Mouse (Mus musculus) intestine, embryonic 14.5 days (tissue): Measurements from ENCODE around the gene Smpd2. TPM values are rescaled to one million over a fixed set of nuclear protein-coding genes. Genes with fewer than 3 reads are reported as not detected.
A peak's percentile ranks its signal among the peaks of the same experiment; 100 is the strongest.

Experiments
- ATAC-seq: fragments of 200-750 bp; cut with Nextera tagmentation; replicated peaks from 2 replicates; pipeline ENCODE4 v1.8.0; 2017; ENCODE audit warnings: low read depth, moderate number of reproducible peaks, moderate TSS enrichment, moderate library complexity; ENCODE audit not compliant: low FRiP score, low TSS enrichment
- DNase-seq: peaks from one replicate; pipeline ENCODE4 v3.0.0-alpha.2; 2018; ENCODE audit warnings: low spot score
- H3K27ac ChIP-seq: fragments of 300-500 bp; sonication (generic); 2 replicates; pipeline ENCODE4 v1.5.1; 2014; ENCODE audit warnings: low read depth, mild to moderate bottlenecking, control low read depth
- H3K27me3 ChIP-seq: fragments of 300-500 bp; sonication (generic); replicated peaks from 2 replicates; pipeline ENCODE4 v1.6.1; 2014; ENCODE audit warnings: low read length, control low read depth; ENCODE audit not compliant: control insufficient read depth, insufficient read depth
- H3K36me3 ChIP-seq: fragments of 300-500 bp; sonication (generic); 2 replicates; pipeline ENCODE4 v1.6.1; 2014; ENCODE audit warnings: low read length, control low read depth; ENCODE audit not compliant: control insufficient read depth, insufficient read depth
- H3K4me1 ChIP-seq: fragments of 300-500 bp; sonication (generic); replicated peaks from 2 replicates; pipeline ENCODE4 v1.6.1; 2014; ENCODE audit warnings: low read length, control low read depth, mixed read lengths; ENCODE audit not compliant: control insufficient read depth, insufficient read depth
- H3K4me2 ChIP-seq: fragments of 300-500 bp; sonication (generic); 2 replicates; pipeline ENCODE4 v1.6.1; 2014; ENCODE audit warnings: low read length
- H3K4me3 ChIP-seq: fragments of 300-500 bp; sonication (generic); 2 replicates; pipeline ENCODE4 v1.5.1; 2014; ENCODE audit warnings: low read depth, low read length, control low read depth, mixed read lengths
- H3K9ac ChIP-seq: fragments of 300-500 bp; sonication (generic); 2 replicates; pipeline ENCODE4 v1.6.1; 2014; ENCODE audit warnings: mild to moderate bottlenecking, low read length
- H3K9me3 ChIP-seq: fragments of 300-500 bp; sonication (generic); 2 replicates; pipeline ENCODE4 v1.6.1; 2016; ENCODE audit warnings: low read length, control low read depth; ENCODE audit not compliant: control insufficient read depth
- WGBS: fragments of 180-500 bp; shearing (Covaris S2); extraction: QIAGEN DNeasy Blood & Tissue Kit; methylation state at CpG from one replicate; pipeline ENCODE4 v1.1.7; 2014; 5-methylcytosine and 5-hydroxymethylcytosine counted together
- polyA plus RNA-seq: library from polyadenylated mRNA; unstranded; fragments of >200 nt; fragmentation: Nextera tagmentation; extraction: Ambion mirVana; gene quantifications from 2 replicates; pipeline ENCODE4 v1.2.1, GENCODE M21; 2014

Gene Smpd2
- polyA plus RNA-seq, 1 experiment from 2014 or later = 55.5 TPM

GRCm38 (mm10) chr10:41459990-41460389, 30.2 kb downstream of the Smpd2 start:
- H3K9me3 ChIP-seq = no peaks in the 10 kb centered on the region
- no peak overlapping the region for H3K4me3 ChIP-seq
- DNase-seq = no peak
- H3K9ac ChIP-seq = no peak overlapping the region
- H3K4me2 ChIP-seq = no peak overlapping the region
- no peaks in the 10 kb centered on the region for H3K27me3 ChIP-seq
- ATAC-seq = no peak
- H3K36me3 ChIP-seq = peaks cover 78% of the 10 kb centered on the region
- WGBS = 82% methylated on average over 4 of the region's 4 CpGs
- H3K4me1 ChIP-seq = no peaks in the 10 kb centered on the region
- H3K27ac ChIP-seq = no peak overlapping the region

- no peaks in the 10 kb centered on the region for H3K9me3 ChIP-seq
- no peak overlapping the region for H3K27ac ChIP-seq
- 86% methylated on average over 3 of the region's 3 CpGs for WGBS
- H3K4me1 ChIP-seq = peaks cover 9% of the 10 kb centered on the region
- DNase-seq (no peak), ATAC-seq (no peak)
- peaks cover 46% of the 10 kb centered on the region for H3K36me3 ChIP-seq
- no peak overlapping the region for H3K9ac ChIP-seq
- H3K27me3 ChIP-seq = no peaks in the 10 kb centered on the region
- H3K4me2 ChIP-seq = no peak overlapping the region
- no peak overlapping the region for H3K4me3 ChIP-seq
Observed at GRCm38 (mm10) chr10:41452791-41453190, 37.4 kb downstream of the Smpd2 start.

DNA sequence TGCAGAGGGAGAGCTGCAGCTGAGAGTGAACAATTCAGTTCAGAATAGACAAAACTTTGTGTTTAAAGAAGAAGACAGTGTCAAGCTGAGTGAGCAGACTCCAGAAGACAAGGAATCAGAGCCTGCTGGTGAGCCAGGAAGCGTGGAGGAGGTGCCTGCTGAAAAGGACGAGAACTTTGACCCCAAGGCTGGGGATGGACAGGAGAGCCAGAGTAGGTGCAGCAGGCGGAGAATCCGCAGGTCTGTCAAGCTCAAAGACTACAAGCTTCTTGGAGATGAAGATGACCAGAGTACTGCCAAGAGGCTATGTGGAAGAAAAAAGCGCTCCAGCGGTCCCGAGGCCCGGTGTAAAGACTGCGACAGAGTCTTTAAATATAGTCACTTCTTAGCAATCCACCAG, 38.5 kb downstream of the Smpd2 start:
- H3K4me2 ChIP-seq = no peak overlapping the region
- 90% methylated on average over 9 of the region's 9 CpGs for WGBS
- H3K9ac ChIP-seq = no peak overlapping the region
- H3K36me3 ChIP-seq = peaks cover 37% of the 10 kb centered on the region
- ATAC-seq (no peak), DNase-seq (no peak)
- no peak overlapping the region for H3K27ac ChIP-seq
- H3K9me3 ChIP-seq = no peaks in the 10 kb centered on the region
- H3K27me3 ChIP-seq = no peaks in the 10 kb centered on the region
- H3K4me1 ChIP-seq = peaks cover 9% of the 10 kb centered on the region
- no peak overlapping the region for H3K4me3 ChIP-seq

DNA sequence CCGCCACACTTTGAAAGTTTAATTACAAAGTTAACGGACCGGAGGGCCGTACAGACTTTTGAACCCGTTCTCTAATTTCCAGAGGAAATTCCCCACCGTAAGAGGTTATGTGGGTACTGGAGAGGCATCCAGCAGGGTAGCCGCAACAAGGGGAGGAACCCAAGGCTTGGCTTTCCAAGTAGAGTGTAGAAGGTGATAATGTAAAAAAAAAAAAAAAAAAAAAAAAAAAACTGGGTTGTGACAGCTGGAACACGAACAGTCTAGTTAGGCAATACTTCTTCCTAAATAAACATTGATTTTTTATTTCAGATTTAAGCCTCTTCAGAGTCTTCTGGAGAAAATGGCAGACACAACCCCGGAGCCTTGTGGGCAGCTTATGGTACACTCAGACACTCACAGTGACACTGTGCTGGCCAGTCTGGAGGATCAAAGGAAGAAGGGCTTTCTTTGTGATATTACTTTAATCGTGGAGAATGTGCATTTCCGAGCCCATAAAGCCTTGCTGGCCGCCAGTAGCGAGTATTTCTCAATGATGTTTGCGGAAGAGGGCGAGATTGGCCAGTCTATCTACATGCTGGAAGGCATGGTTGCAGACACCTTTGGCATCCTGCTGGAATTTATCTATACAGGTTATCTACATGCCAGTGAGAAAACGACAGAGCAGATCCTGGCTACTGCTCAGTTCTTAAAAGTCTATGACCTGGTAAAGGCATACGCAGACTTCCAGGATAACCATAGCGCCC, 39.2 kb downstream of the Smpd2 start:
- ATAC-seq = peak; percentile 18; the same call in 1 of the 2 replicates
- H3K4me1 ChIP-seq = peaks cover 9% of the 10 kb centered on the region
- WGBS = 54% methylated on average over 18 of the region's 18 CpGs

GRCm38 (mm10) chr10:41450137-41450670, 40.0 kb downstream of the Smpd2 start, which contains the start of gene Zbtb24:
Zbtb24 (plus strand) TSS chr10:41450383.
- Histone ChIP-seq H3K9me3 (no peaks in the 10 kb centered on the region), H3K27ac (peak within 1 kb of the TSS; percentile 73), H3K4me2 (peak within 1 kb of the TSS; percentile 88), H3K9ac (peak within 1 kb of the TSS; percentile 84), H3K27me3 (no peaks in the 10 kb centered on the region), H3K36me3 (peaks cover 25% of the 10 kb centered on the region), H3K4me1 (peaks cover 9% of the 10 kb centered on the region), H3K4me3 (peak within 1 kb of the TSS; percentile 86)
- ATAC-seq (peak; percentile 94), DNase-seq (peak; percentile 98)
- under 1% methylated on average over 49 of the region's 49 CpGs for WGBS

More for the DNA sequence above, 39.2 kb downstream of the Smpd2 start:
- Histone ChIP-seq H3K4me3 (peak overlapping the region; percentile 86), H3K9ac (peak overlapping the region; percentile 84), H3K4me2 (peak overlapping the region; percentile 88), H3K27ac (peak overlapping the region; percentile 47), H3K9me3 (no peaks in the 10 kb centered on the region), H3K36me3 (peaks cover 30% of the 10 kb centered on the region), H3K27me3 (no peaks in the 10 kb centered on the region)
- no peak for DNase-seq

DNA sequence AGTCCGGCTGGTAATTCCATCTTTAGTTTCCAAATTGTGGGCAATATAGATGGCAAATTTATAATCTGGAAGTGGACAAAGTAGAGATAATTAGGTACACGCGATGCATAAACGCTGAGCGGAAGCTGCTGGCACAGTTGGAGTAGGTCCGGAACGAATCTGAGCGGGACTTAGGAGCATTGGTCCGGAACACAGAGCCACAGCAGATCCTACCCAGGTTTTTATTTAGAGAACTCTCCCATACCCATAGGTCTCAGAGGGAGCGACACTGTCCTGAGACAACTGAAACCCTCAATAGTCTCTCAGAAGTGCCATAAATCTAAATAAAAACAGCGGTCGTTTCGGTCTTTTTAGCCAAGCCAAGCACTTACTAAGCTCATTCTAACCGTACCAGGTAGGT, 40.5 kb downstream of the Smpd2 start:
- Histone ChIP-seq H3K4me3 (peak overlapping the region; percentile 86), H3K27me3 (no peaks in the 10 kb centered on the region), H3K36me3 (peaks cover 22% of the 10 kb centered on the region), H3K27ac (peak overlapping the region; percentile 73; the same call in 1 of the 2 replicates), H3K9ac (peak overlapping the region; percentile 84), H3K4me1 (peaks cover 9% of the 10 kb centered on the region), H3K9me3 (no peaks in the 10 kb centered on the region), H3K4me2 (peak overlapping the region; percentile 88)
- 15% methylated on average over 14 of the region's 14 CpGs for WGBS
- DNase-seq = no peak
- peak; percentile 61 for ATAC-seq

DNA sequence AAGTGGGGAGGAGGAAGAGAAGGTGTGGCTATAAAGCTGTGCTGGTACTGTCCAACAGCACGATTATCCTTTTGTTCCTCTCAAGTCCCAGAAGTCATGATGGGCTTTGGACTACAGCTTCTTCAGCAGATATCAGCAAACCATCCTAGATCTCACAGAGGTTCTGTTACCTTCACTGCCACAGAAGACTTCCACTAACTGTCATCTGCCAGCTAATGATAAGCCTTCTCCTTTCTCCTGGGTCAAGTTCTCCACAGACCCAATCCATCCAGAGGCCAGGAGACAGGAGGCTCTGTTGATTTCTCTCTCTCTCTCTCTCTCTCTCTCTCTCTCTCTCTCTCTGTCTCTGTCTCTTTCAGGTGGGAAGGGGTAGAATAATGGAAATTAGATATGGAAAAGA, 42.0 kb downstream of the Smpd2 start:
- no peak for DNase-seq
- H3K4me2 ChIP-seq = no peak overlapping the region
- peaks cover 10% of the 10 kb centered on the region for H3K36me3 ChIP-seq
- H3K27me3 ChIP-seq = no peaks in the 10 kb centered on the region
- H3K9me3 ChIP-seq = no peaks in the 10 kb centered on the region
- H3K27ac ChIP-seq = no peak overlapping the region
- no peak for ATAC-seq
- no peak overlapping the region for H3K4me3 ChIP-seq
- no peak overlapping the region for H3K9ac ChIP-seq
- peaks cover 9% of the 10 kb centered on the region for H3K4me1 ChIP-seq
- WGBS = 76% methylated on average over 1 of the region's 1 CpGs
